Mouse (Mus musculus) brown adipose tissue, adult 24 weeks (tissue): ENCODE data around the gene Cd180. TPM values are rescaled to one million over a fixed set of nuclear protein-coding genes. Genes with fewer than 3 reads are reported as not detected.

ENCODE experiments used
- H3K27ac ChIP-seq: fragments of 200-500 bp; replicated peaks from 2 replicates; pipeline ENCODE4 v1.5.1; 2012; ENCODE audit warnings: low read depth, mild to moderate bottlenecking, low read length
- H3K4me1 ChIP-seq: fragments of 200-500 bp; 2 replicates; pipeline ENCODE4 v1.6.1; 2012; ENCODE audit warnings: low read length, mixed read lengths; ENCODE audit not compliant: control insufficient read depth, insufficient read depth, insufficient read length
- H3K4me3 ChIP-seq: fragments of 200-500 bp; 2 replicates; pipeline ENCODE4 v1.5.1; 2012; ENCODE audit warnings: low read depth, mild to moderate bottlenecking, low read length, moderate library complexity; ENCODE audit not compliant: insufficient read depth
- polyA plus RNA-seq: library from polyadenylated mRNA; stranded (reverse); fragments of >200 nt; gene quantifications from 2 replicates; pipeline ENCODE4 v1.2.4, GENCODE M21; 2012; ENCODE audit not compliant: missing spikeins, insufficient read depth, insufficient read length

Gene Cd180
- polyA plus RNA-seq, 1 experiment = 1.7 TPM

DNA sequence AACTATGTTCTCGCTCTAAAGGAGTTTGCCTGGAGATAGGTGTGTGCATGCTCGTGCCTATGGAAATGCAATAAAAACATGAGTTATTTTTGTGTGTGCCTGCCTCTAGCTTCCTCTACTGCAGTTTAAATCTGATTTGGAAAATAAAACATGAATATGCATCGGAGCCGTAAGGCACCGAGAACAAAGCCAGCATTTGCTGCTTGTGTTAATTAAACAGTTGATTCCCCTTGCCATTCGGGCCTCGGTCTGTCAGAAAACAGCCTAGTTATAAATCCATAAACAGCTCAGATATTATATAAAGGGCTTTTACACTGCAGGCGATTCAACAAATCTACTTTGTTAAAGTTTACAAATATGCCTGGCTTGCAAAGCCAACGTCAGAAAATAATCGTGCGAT, 75.2 kb downstream of the Cd180 start:
- no peak overlapping the region for H3K27ac ChIP-seq
- H3K4me3 ChIP-seq = no peak overlapping the region
- H3K4me1 ChIP-seq = 0 out of 2 replicates have a peak, but pooled peaks cover 2% of the 10 kb centered on the region

- H3K27ac ChIP-seq = no peak overlapping the region
- 0 out of 2 replicates have a peak, but pooled peaks cover 2% of the 10 kb centered on the region for H3K4me1 ChIP-seq
- no peak overlapping the region for H3K4me3 ChIP-seq
Observed at GRCm38 (mm10) chr13:102770194-102770593, 76.8 kb downstream of the Cd180 start.

DNA sequence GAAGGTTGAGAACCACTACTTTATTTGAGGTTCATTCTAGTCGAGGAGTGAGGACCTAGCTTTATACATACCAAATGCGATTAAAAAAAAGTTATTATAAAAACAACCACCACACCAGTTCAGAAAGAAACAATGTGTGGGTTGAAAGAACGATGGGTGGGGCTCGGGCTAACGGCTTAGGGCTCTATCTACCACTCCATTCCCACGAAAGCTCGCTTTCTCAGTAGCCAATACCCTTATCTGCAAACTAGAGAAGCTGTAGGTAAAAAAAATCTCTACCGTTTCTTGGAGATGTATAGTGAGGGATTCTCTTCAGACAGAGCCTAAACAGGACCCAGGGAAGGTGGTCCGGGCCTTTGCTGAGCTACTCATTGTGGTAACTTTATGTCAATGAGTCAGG, 79.8 kb downstream of the Cd180 start:
- Histone ChIP-seq H3K4me1 (0 out of 2 replicates have a peak, but pooled peaks cover 2% of the 10 kb centered on the region), H3K4me3 (no peak overlapping the region), H3K27ac (no peak overlapping the region)

DNA sequence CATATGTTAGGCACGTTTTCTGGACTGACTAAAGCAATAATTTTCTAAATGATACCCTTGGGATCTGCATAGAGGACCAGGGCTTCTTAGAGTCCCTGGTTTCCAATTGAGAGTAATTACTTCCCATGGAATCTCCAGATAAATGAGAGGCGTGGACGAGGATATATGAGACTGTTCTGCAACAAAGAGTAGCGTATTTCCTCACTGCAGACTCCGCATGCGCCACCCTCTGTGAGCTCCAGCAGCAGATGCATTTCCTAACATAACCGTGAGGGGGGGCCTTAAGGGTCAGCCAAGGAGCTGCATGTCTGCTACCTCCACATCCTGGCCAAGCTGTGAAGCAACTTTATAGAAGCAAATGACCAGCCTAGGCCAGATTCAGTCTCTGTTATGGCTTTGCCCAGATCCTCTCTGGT, 81.4 kb downstream of the Cd180 start:
- no peak overlapping the region for H3K27ac ChIP-seq
- 0 out of 2 replicates have a peak, but pooled peaks cover 2% of the 10 kb centered on the region for H3K4me1 ChIP-seq

GRCm38 (mm10) chr13:102775506-102775905, 82.1 kb downstream of the Cd180 start:
- Histone ChIP-seq H3K27ac (no peak overlapping the region), H3K4me3 (no peak overlapping the region), H3K4me1 (no peaks in the 10 kb centered on the region)

More for the DNA sequence above, 81.4 kb downstream of the Cd180 start:
- no peak overlapping the region for H3K4me3 ChIP-seq

DNA sequence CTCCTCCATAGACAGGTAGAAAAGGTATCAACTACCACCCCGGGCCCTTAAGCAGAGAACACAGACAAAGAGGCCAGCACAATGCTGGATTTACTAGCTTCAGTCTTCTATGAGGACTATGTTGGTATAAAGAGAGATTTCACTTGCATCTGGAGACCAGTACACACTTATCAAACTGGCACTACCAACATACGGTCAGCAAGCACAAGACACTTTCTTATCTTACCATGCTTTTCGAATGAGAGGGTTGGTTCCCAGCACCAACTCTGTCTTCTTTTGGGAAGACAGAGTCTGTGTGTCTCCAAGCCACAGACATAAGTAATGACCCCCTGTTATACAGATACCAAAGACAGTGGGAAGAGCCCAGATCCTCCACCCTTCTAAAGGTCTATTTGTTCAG, 85.5 kb downstream of the Cd180 start:
- Histone ChIP-seq H3K4me1 (no peaks in the 10 kb centered on the region), H3K4me3 (no peak overlapping the region), H3K27ac (no peak overlapping the region)

GRCm38 (mm10) chr13:102779275-102779674, 85.9 kb downstream of the Cd180 start:
- no peak overlapping the region for H3K27ac ChIP-seq
- H3K4me3 ChIP-seq = no peak overlapping the region
- H3K4me1 ChIP-seq = no peaks in the 10 kb centered on the region

DNA sequence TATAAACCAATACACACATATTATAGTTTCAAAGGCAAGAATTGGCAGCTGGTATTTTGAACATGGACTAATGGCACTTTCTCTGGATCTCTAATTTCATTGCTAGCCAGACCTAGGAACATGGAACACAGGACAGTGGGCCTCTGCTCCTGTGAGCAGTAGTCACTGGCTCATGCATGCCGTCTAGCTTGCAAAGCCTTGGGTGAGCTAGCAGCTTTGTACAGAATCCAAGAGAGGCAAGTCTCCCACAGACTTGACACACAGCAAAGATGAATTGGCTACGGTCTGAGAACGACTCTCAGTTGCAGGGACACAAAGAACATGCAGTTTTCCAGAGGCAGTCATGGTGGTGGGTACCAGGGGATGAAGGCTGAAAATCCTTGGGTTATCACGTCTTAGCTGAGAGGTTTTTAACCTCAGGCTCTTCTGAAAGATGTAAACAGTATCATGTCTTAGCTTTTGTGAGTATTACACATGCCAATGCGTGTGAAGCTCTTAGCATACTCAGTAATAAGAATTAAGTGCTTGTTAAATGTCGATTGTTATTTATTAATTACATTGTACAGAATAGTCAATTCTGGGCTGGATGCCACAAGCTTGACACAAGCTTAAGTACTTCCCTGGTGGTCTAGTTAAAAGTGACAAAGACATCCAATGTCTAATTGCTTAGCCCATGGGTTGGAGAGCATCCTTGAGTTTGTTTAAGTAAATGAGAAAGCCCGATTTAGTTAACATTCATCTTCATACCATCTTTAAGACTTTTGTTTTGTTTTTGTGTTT, 90.4 kb downstream of the Cd180 start:
- H3K4me1 ChIP-seq = no peaks in the 10 kb centered on the region
- H3K27ac ChIP-seq = no peak overlapping the region
- H3K4me3 ChIP-seq = no peak overlapping the region

GRCm38 (mm10) chr13:102786666-102787230, 93.4 kb downstream of the Cd180 start:
- Histone ChIP-seq H3K4me1 (no peaks in the 10 kb centered on the region), H3K4me3 (no peak overlapping the region), H3K27ac (no peak overlapping the region)
